In the genomic region with DNA sequence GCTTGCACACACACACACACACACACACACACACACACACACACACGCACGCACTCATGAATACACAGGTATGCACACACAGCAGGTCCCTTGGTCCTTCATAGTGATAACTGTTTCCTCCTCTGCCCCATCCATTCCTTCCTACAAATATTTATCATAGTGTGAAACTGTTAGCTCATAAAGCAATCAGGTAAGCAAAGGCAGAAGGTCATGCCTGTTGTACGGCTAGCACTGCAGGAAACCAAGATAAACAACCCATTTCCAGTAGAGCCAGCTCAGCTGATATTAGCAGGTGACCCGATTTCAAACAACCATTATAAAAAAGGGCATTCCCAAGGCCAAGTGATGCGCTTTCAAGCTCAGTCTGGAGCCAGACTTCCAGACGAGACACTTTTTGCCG, we compare ENCODE assay signal across 25 mouse cellular contexts. TPM values are rescaled to one million over a fixed set of nuclear protein-coding genes. Genes with fewer than 3 reads are reported as not detected.
"Had no signal": no experiment of that assay in that cellular context is flagged by ENCODE, and none has a peak within 500 bp of the region (broad histone marks: within the 10 kb centered on the region; RNA-seq: fewer than 3 reads in every experiment).

No protein-coding gene starts in this region.

- H3K4me3 ChIP-seq: liver, embryonic 15.5 days; lung, embryonic 15.5 days; midbrain, embryonic 10.5 days; midbrain, embryonic 12.5 days; myocyte; neural tube, embryonic 13.5 days; neural tube, embryonic 15.5 days; stomach, embryonic 15.5 days had no signal

- H3K9ac ChIP-seq: liver, embryonic 15.5 days; liver, postnatal 0 days; lung, embryonic 15.5 days; midbrain, embryonic 12.5 days; neural tube, embryonic 13.5 days; neural tube, embryonic 15.5 days; stomach, embryonic 15.5 days had no signal

- ATAC-seq: liver, postnatal 0 days; midbrain, embryonic 16.5 days had no signal

- H3K4me2 ChIP-seq: liver, embryonic 15.5 days; lung, embryonic 15.5 days; midbrain, embryonic 12.5 days; neural tube, embryonic 13.5 days; neural tube, embryonic 15.5 days; stomach, embryonic 15.5 days had no signal

- DNase-seq: liver, postnatal 0 days; lung, adult 2 months; lung, postnatal 14 days; lung, postnatal 36 days; retina, postnatal 1 day; right cerebral cortex, adult 18-20 months; right cerebral cortex, postnatal 25 days; right cerebral cortex, postnatal 4 days; thymus, adult 2 months; thymus, postnatal 25 days had no signal

- H3K36me3 ChIP-seq: liver, embryonic 15.5 days; lung, embryonic 15.5 days; midbrain, embryonic 10.5 days; midbrain, embryonic 12.5 days; neural tube, embryonic 13.5 days; neural tube, embryonic 15.5 days; stomach, embryonic 15.5 days had no signal

- H3K27me3 ChIP-seq: liver, embryonic 15.5 days; lung, embryonic 15.5 days; midbrain, embryonic 12.5 days; neural tube, embryonic 13.5 days; neural tube, embryonic 15.5 days; stomach, embryonic 15.5 days had no signal

- H3K9me3 ChIP-seq: liver, embryonic 15.5 days; lung, embryonic 15.5 days; midbrain, embryonic 10.5 days; midbrain, embryonic 12.5 days; neural tube, embryonic 13.5 days; neural tube, embryonic 15.5 days; stomach, embryonic 15.5 days had no signal

- H3K4me1 ChIP-seq: liver, embryonic 15.5 days; lung, embryonic 15.5 days; midbrain, embryonic 12.5 days; stomach, embryonic 15.5 days had no signal

- H3K27ac ChIP-seq: liver, embryonic 15.5 days; lung, embryonic 15.5 days; macrophage; midbrain, embryonic 10.5 days; midbrain, embryonic 12.5 days; neural tube, embryonic 13.5 days; stomach, embryonic 15.5 days; stomach, postnatal 0 days had no signal

RNA-seq across cellular contexts. Expression of gene E030025P04Rik, which starts 36.9 kb away (rescaled TPM):
- polyA plus RNA-seq: liver, embryonic 15.5 days; liver, postnatal 0 days; macrophage; midbrain, embryonic 10.5 days; midbrain, embryonic 12.5 days; midbrain, embryonic 14.5 days; midbrain, embryonic 16.5 days; myocyte; neural tube, embryonic 11.5 days; neural tube, embryonic 13.5 days; neural tube, embryonic 15.5 days; spleen, adult 2 months; stomach, embryonic 15.5 days; stomach, postnatal 0 days; testis, adult 2 months; thymus, adult 2 months had no signal
